Mouse (Mus musculus) G1E (cell line): Measurements from ENCODE around the gene Cog8. TPM values are rescaled to one million over a fixed set of nuclear protein-coding genes. Genes with fewer than 3 reads are reported as not detected.
"Not testable (repeated sequence)": the region's sequence is repeated elsewhere in the genome, so short reads cannot be mapped to it uniquely, and the experiment has no call there.

Source experiments
- ATAC-seq: 2 replicates; pipeline ENCODE4 v1.8.0; 2016; ENCODE audit warnings: mild to moderate bottlenecking; ENCODE audit not compliant: insufficient number of reproducible peaks, poor library complexity, low FRiP score, severe bottlenecking; ENCODE audit errors: extremely low read depth
- DNase-seq: peaks from one replicate; pipeline ENCODE4 v3.0.0; 2012; ENCODE audit warnings: low spot score
- H3K27me3 ChIP-seq: 2 replicates; pipeline ENCODE4 v1.6.1; 2012; ENCODE audit warnings: mild to moderate bottlenecking, low read length, inconsistent platforms; ENCODE audit not compliant: insufficient read depth
- H3K36me3 ChIP-seq: replicated peaks from 2 replicates; pipeline ENCODE3; 2012; ENCODE audit warnings: mild to moderate bottlenecking, inconsistent platforms
- H3K4me1 ChIP-seq: 2 replicates; pipeline ENCODE4 v1.6.1; 2012; ENCODE audit warnings: low read depth, low read length, inconsistent platforms, mixed read lengths; ENCODE audit not compliant: insufficient read depth
- H3K4me3 ChIP-seq: 2 replicates; pipeline ENCODE4 v1.5.1; 2012; ENCODE audit warnings: low read depth, mild to moderate bottlenecking, inconsistent platforms, low read length, moderate library complexity, mixed read lengths
- H3K9me3 ChIP-seq: replicated peaks from 2 replicates; pipeline ENCODE4 v1.6.1; 2012; ENCODE audit warnings: inconsistent platforms
- CTCF ChIP-seq: IDR thresholded peaks from 2 replicates; pipeline ENCODE4 v1.5.1; 2012; ENCODE audit warnings: low read depth, low read length, inconsistent platforms, mixed read lengths
- GATA1 ChIP-seq: IDR thresholded peaks from 2 replicates; pipeline ENCODE4 v1.6.1; 2012; ENCODE audit warnings: borderline replicate concordance, low read length, inconsistent platforms, mixed read lengths
- GATA2 ChIP-seq: IDR thresholded peaks from 2 replicates; pipeline ENCODE4 v1.6.1; 2012; ENCODE audit warnings: low read depth, low read length, inconsistent platforms, borderline replicate concordance
- POLR2AphosphoS5 ChIP-seq: IDR thresholded peaks from 2 replicates; pipeline ENCODE4 v1.6.1; 2012; ENCODE audit warnings: low read depth, low read length, inconsistent platforms; ENCODE audit not compliant: insufficient replicate concordance
- TAL1 ChIP-seq: conservative IDR thresholded peaks from 2 replicates; pipeline ENCODE4 v1.6.1; 2012; ENCODE audit warnings: low read depth, low read length, inconsistent platforms, mixed read lengths
- polyA plus RNA-seq: library from polyadenylated mRNA; stranded (reverse); fragments of >175 nt; gene quantifications from 2 replicates; pipeline ENCODE4 v1.2.3, GENCODE M21; 2012
- total RNA-seq, 2 experiments: library from RNA; stranded (forward) in 1 of 2; stranded (reverse) in 1 of 2; fragments of 200-1000 nt in 1 of 2; fragments of >200 nt in 1 of 2; fragmentation: Nextera tagmentation in 1 of 2; gene quantifications; 2 replicates each; pipeline ENCODE4 v1.2.3; 2014 to 2017

Cog8 gene
- total and polyA plus RNA-seq, 3 experiments, result 24.6 to 49.9 (median 29.4) TPM

DNA sequence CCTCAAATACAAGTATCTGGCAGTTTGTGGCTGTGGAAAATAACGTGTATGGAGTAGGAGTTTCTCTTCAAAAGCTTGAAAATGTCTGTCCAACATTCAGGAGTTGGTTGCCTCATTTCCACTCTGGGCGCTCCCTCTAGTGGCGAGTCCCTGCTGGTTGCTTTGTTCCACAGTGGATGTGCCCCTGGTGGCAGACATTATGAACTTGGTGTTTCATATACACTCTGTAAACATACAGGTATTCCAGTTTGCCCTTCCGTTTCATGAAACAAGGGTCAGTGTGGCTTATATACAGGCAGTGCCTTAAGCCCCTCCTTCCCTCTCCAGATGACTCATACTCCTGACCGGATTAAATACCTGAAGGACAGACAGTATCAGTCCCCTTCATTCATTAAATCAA is 54.0 kb downstream of the Cog8 start:
- TF ChIP-seq GATA1, result no peak
- TF ChIP-seq TAL1, result no peak
- TF ChIP-seq POLR2AphosphoS5, result no peak
- peak; percentile 93 for TF ChIP-seq CTCF
- TF ChIP-seq GATA2, result no peak
- Histone ChIP-seq H3K27me3 (no peaks in the 10 kb centered on the region), H3K4me3 (no peak overlapping the region), H3K4me1 (peaks cover 5% of the 10 kb centered on the region; the same call in 1 of the 2 replicates), H3K36me3 (peaks cover 32% of the 10 kb centered on the region), H3K9me3 (no peaks in the 10 kb centered on the region)
- ATAC-seq, result peak; percentile 63
- DNase-seq, result peak; percentile 65

DNA sequence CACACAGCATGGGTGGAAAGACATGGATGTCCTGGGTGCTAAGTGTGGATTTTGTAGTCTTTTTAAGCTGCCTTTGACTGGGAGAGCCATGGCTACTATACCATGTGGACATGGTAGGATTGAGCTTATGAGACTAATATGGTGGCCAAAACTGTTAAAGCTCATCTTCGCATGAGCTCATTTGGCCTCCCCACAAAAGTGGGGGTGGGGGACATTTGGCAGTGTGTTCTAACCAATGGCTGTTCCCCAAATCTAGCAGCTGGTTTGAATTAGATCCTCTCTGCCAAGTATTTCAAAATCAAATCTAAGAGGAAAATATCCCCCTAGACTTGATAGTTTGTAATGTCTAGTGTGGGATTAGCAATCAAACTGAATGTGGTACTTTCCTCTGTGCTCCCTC is 57.4 kb downstream of the Cog8 start:
- no peak for DNase-seq
- no peak for TF ChIP-seq GATA1
- TF ChIP-seq CTCF, result no peak
- TF ChIP-seq POLR2AphosphoS5, result no peak
- no peak for TF ChIP-seq GATA2
- no peak for TF ChIP-seq TAL1
- no peak overlapping the region for H3K4me3 ChIP-seq
- peaks cover 5% of the 10 kb centered on the region; the same call in 1 of the 2 replicates for H3K4me1 ChIP-seq
- H3K27me3 ChIP-seq, result no peaks in the 10 kb centered on the region
- ATAC-seq, result no peak
- peaks cover 26% of the 10 kb centered on the region for H3K36me3 ChIP-seq
- no peaks in the 10 kb centered on the region for H3K9me3 ChIP-seq

DNA sequence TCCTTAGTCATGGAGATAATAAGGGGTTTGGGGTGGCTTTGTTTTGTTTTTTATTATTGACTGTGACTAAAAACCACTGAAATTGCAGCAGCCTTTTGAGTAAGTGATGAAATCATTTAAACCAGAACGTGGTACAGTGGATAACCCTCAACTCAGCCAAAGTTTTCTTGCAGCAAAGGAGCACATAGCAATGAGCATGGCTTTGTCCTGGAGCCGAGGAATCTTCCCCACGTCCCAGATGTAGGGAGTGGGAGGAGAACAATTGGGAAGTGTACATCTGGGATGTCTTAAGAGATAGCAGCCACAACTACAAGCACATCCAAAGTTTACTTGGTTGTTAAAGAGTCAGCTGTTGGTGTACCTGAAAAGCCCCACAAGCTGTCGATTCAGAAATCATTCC is 59.1 kb downstream of the Cog8 start:
- no peaks in the 10 kb centered on the region for H3K9me3 ChIP-seq
- H3K4me1 ChIP-seq, result peaks cover 5% of the 10 kb centered on the region; the same call in 1 of the 2 replicates
- no peak overlapping the region for H3K4me3 ChIP-seq
- H3K36me3 ChIP-seq, result peaks cover 22% of the 10 kb centered on the region
- no peak for DNase-seq
- H3K27me3 ChIP-seq, result no peaks in the 10 kb centered on the region
- TF ChIP-seq POLR2AphosphoS5 (no peak), CTCF (no peak), GATA2 (no peak), GATA1 (no peak), TAL1 (no peak)
- ATAC-seq, result no peak

DNA sequence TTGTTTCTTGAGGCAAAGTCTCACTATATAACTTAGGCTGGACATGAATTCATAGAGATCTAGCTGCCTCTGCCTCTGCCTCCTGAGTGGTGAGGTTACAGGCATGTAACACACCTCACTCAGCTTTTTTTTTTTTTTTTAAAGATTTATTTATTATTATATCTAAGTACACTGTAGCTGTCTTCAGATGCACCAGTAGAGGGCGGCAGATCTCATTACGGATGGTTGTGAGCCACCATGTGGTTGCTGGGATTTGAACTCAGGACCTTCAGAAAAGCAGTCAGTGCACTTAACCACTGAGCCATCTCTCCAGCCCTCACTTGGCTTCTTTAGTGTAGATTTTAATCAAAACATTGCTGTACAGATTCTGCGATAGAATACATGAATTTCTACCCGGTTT is 60.1 kb downstream of the Cog8 start:
- peaks cover 22% of the 10 kb centered on the region for H3K36me3 ChIP-seq
- H3K27me3 ChIP-seq, H3K4me3 ChIP-seq, DNase-seq, H3K9me3 ChIP-seq, ATAC-seq, H3K4me1 ChIP-seq: not testable (repeated sequence)

Other genes with a start within 250 kb of the Cog8 start
- not detected in 2 replicates for gene Has3, start 186.4 kb downstream of the Cog8 start, total RNA-seq (2014; fragmentation: Nextera tagmentation)
- gene Has3, start 186.4 kb downstream of the Cog8 start, total RNA-seq (2017), result 0.46 and 0.66 TPM in 2 replicates
- not detected in 2 replicates for gene Has3, start 186.4 kb downstream of the Cog8 start, polyA plus RNA-seq
- gene Utp4, start 163.1 kb downstream of the Cog8 start, total RNA-seq (2014; fragmentation: Nextera tagmentation), result 158 and 180 TPM in 2 replicates
- 75.8 and 79.9 TPM in 2 replicates for gene Utp4, start 163.1 kb downstream of the Cog8 start, total RNA-seq (2017)
- gene Utp4, start 163.1 kb downstream of the Cog8 start, polyA plus RNA-seq, result 23.9 and 30.7 TPM in 2 replicates
- 6.5 and 7.2 TPM in 2 replicates for gene Sntb2, start 120.9 kb downstream of the Cog8 start, total RNA-seq (2014; fragmentation: Nextera tagmentation)
- 8.9 and 9.4 TPM in 2 replicates for gene Sntb2, start 120.9 kb downstream of the Cog8 start, total RNA-seq (2017)
- gene Sntb2, start 120.9 kb downstream of the Cog8 start, polyA plus RNA-seq, result 8.1 and 9.1 TPM in 2 replicates
- gene Vps4a, start 25.5 kb downstream of the Cog8 start, total RNA-seq (2014; fragmentation: Nextera tagmentation), result 27.3 and 28.6 TPM in 2 replicates
- gene Vps4a, start 25.5 kb downstream of the Cog8 start, total RNA-seq (2017), result 51.1 and 51.2 TPM in 2 replicates
- 22.0 and 24.8 TPM in 2 replicates for gene Vps4a, start 25.5 kb downstream of the Cog8 start, polyA plus RNA-seq
- gene Pdf, start 8.1 kb downstream of the Cog8 start, total RNA-seq (2014; fragmentation: Nextera tagmentation), result 16.6 and 22.1 TPM in 2 replicates
- gene Pdf, start 8.1 kb downstream of the Cog8 start, total RNA-seq (2017), result 24.0 and 26.2 TPM in 2 replicates
- gene Pdf, start 8.1 kb downstream of the Cog8 start, polyA plus RNA-seq, result 9.5 and 11.7 TPM in 2 replicates
- gene Nip7, start 188 bp upstream of the Cog8 start, total RNA-seq (2014; fragmentation: Nextera tagmentation), result 56.7 and 62.0 TPM in 2 replicates
- gene Nip7, start 188 bp upstream of the Cog8 start, total RNA-seq (2017), result 35.5 and 39.7 TPM in 2 replicates
- 8.9 and 9.1 TPM in 2 replicates for gene Nip7, start 188 bp upstream of the Cog8 start, polyA plus RNA-seq
- gene Tmed6, start 9.0 kb upstream of the Cog8 start, total RNA-seq (2014; fragmentation: Nextera tagmentation), result not detected in 2 replicates
- not detected in 2 replicates for gene Tmed6, start 9.0 kb upstream of the Cog8 start, total RNA-seq (2017)
- not detected in 2 replicates for gene Tmed6, start 9.0 kb upstream of the Cog8 start, polyA plus RNA-seq
- 52.4 and 76.8 TPM in 2 replicates for gene Terf2, start 39.9 kb upstream of the Cog8 start, total RNA-seq (2014; fragmentation: Nextera tagmentation)
- 24.0 and 28.6 TPM in 2 replicates for gene Terf2, start 39.9 kb upstream of the Cog8 start, total RNA-seq (2017)
- gene Terf2, start 39.9 kb upstream of the Cog8 start, polyA plus RNA-seq, result 24.9 and 25.8 TPM in 2 replicates
- gene Cyb5b, start 94.0 kb upstream of the Cog8 start, total RNA-seq (2014; fragmentation: Nextera tagmentation), result 72.5 and 82.1 TPM in 2 replicates
- gene Cyb5b, start 94.0 kb upstream of the Cog8 start, total RNA-seq (2017), result 98.4 and 106 TPM in 2 replicates
- 23.6 and 29.9 TPM in 2 replicates for gene Cyb5b, start 94.0 kb upstream of the Cog8 start, polyA plus RNA-seq
- gene Nfat5, start 236.8 kb upstream of the Cog8 start, total RNA-seq (2014; fragmentation: Nextera tagmentation), result 53.6 and 55.3 TPM in 2 replicates
- gene Nfat5, start 236.8 kb upstream of the Cog8 start, total RNA-seq (2017), result 23.3 and 24.4 TPM in 2 replicates
- gene Nfat5, start 236.8 kb upstream of the Cog8 start, polyA plus RNA-seq, result 1.4 TPM in 2 replicates